Mouse (Mus musculus) spleen, postnatal 14 days (tissue): Measurements from ENCODE around the gene Rad50.

Experiments
- DNase-seq, 2 experiments: peaks; one replicate each; pipeline ENCODE4 v3.0.0; 2021 to 2022; ENCODE audit warnings: low spot score in 2 of 2

Rad50 gene

GRCm38 (mm10) chr11:53698521-53698920 is 8.6 kb downstream of the Rad50 start:
- no peak for DNase-seq

- no peak for DNase-seq
Measured at GRCm38 (mm10) chr11:53691979-53692378, 15.1 kb downstream of the Rad50 start.

- DNase-seq, result no peak
Measured at GRCm38 (mm10) chr11:53682994-53683530, 24.1 kb downstream of the Rad50 start.

DNA sequence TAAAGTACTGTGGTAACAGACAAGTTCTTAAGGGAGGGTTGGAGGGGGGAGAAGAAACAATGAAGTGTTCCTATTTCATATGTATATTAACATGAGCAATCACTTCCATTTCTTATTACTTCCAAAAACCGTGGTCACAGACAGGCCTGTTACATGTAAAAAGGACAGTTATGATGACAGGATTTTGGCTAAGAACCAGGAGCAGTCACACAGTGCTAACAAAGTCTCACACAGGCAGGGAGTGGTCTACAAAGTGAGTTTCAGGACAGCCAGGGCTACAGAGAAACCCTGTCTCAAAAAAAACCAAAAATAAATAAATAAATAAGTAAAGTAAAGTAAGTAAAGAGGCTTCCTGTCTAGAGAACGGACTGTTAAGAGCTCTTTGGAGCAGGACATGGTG is 24.9 kb downstream of the Rad50 start:
- DNase-seq, result no peak

DNA sequence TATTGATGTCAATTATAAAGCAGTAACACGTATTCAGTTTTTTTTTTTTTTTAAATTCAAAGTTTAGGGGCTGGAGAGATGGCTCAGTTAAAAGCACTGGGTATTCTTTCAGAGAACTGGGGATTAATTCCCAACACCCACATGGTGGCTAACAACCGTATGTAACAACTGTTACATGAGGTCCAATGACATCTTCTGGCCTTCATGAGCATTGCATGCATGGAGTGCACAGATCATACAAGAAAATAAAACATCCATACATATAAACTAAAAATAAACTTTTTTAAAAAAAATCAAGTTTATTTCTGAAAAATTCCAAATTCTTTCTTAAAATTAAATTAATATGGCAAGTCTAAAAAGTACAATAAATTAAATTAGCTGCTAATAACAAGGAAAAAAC is 25.4 kb downstream of the Rad50 start:
- DNase-seq, result no peak

DNA sequence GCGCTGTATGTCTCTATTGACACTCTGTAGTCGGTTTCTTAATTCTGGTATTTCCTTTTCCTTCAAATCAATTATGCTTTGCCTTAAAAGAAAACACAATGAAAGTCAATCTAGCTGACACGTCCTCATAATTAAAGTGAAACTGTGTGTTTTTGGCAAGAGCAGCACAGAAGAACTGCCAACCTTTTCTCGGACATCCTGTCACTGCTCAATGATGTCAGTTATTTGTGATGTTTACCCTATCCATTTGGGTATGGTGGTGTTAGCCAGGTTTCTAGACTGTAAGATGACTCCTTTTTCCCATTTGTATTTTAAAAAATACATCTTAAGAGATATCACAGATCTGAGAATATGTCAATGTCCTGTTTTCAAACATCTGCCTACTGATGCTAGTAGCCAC is 27.0 kb downstream of the Rad50 start:
- no peak for DNase-seq

DNA sequence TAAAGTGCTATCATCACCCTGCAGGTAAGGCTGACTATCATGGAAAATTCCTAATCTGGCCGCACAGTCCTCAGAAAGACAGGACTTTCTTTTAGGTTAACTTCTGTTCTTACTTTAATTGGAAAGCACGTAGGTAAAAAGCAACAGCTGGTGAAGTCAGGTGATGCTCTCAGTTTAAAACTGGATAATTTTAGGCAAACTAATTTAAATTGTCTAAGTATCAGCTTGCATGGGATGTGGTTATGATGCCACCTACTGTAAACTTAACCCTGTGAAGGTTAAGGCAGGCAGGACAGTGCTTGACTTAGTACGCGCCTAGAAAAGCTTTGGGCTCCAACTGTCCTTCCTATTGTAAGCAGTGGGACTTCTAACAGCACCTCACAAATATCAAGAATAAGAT is 35.7 kb downstream of the Rad50 start:
- no peak for DNase-seq

- DNase-seq, result no peak
Measured at GRCm38 (mm10) chr11:53664091-53664490, 43.0 kb downstream of the Rad50 start.

GRCm38 (mm10) chr11:53662794-53663674 is 44.1 kb downstream of the Rad50 start:
- DNase-seq, result no peak

- DNase-seq, result no peak
Measured at GRCm38 (mm10) chr11:53657828-53658227, 49.3 kb downstream of the Rad50 start.

DNA sequence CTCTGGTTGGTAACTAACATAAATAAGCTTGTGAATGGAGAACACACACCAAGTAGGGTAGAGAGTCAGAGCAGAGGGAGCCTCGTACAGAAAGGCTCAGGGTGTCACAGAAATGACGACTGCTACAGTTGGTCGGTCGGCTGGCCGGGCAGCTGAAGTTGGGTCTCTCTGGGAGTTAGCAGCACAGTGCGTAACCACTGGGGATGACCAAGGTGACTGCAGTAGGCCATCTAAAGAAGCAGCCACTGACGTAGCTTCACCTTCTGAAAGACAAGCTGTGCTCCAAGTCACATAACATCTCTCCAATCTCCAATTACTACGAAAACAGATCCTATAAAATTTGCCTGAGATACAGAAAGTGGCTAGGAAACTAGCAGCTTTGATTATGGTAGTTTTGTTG is 49.7 kb downstream of the Rad50 start:
- no peak for DNase-seq

- DNase-seq, result no peak
Measured at GRCm38 (mm10) chr11:53656558-53657202, 50.4 kb downstream of the Rad50 start.

GRCm38 (mm10) chr11:53655043-53655442 is 52.1 kb downstream of the Rad50 start:
- no peak for DNase-seq

DNA sequence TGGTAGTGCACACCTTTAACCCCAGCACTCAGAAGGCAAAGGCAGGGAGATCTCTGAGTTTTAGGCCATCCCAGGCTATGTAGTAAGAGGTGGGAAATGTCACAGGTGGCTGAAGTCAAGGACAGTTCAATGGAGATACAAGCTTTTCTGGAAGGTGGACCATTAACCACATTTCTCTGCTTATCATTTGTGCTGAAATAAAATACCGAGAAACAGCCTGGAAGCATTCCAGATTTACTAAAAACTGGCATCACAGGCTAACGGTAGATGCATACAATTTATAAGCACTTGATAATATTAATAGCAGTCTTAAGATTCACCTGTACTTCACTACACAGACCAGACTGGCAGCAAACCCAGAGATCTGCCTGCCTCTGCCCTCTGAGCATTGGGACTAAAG is 54.7 kb downstream of the Rad50 start:
- DNase-seq, result no peak

DNA sequence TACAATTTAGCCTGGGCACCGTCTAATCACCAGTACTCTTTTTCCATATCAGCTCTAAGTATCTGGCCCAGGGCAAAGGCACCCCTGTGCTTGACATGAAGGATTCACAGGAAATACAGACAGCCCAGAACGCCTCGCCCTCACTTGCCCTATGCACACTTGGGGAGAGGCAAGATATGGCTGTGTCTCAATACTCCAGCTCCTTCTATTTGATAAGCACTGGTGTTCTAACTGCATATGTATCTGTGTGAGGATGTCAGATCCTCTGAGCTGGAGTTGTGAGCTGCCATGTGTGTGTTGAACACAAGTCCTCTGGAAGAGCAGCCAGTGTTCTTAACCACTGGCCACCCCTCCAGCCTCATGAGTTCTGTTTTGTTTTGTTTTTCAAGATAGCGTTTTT is 55.7 kb downstream of the Rad50 start:
- no peak for DNase-seq

- DNase-seq, result no peak
Measured at GRCm38 (mm10) chr11:53644017-53644416, 63.1 kb downstream of the Rad50 start.

DNA sequence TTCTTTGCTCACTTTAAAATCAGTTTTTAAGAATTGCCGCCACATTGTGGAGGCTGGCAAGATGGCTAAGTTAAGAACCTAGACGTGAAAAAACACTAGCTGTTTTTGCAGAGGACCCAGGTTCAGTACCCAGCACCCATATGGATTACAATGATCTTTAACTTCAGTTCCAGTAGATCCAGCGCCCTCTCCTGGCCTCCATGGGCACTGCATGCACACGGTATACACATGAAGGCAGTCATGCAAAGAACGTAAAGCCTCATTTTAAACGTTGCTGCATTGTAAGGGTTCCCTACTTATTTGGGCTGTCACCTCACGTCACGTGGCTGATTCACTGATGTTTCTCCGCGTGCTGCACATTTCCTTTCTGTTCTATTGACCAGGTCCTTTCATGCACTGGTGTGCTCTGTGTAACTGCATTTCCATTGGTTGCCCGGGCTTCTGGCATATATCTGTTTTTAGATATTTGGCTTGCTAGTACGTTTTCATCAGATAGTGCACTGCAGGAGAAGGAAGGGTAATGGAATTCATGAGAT is 64.3 kb downstream of the Rad50 start:
- no peak for DNase-seq

DNA sequence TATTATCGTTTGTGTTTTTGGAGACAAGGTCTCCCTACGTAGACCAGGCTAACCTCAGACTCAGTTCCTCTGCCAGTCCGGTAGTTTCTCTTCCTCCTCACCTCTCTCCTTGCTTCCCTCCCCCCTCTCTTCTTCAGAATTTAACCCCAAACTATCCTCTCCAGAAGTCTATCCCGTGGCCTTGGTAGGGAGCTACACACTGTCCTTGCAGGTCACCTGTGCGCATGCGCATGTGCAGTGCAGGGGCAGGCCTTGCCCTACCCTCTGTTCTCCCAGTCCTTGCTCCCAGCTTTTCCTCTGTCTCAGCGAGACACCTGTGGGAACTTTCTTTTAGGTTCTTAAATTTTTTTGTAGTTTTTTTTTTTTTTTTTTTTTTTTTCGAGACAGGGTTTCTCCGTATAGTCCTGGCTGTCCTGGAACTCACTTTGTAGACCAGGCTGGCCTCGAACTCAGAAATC is 69.3 kb downstream of the Rad50 start:
- DNase-seq, result no peak

GRCm38 (mm10) chr11:53637046-53637802 is 69.9 kb downstream of the Rad50 start:
- DNase-seq, result no peak

GRCm38 (mm10) chr11:53636183-53636646 is 70.9 kb downstream of the Rad50 start:
- no peak for DNase-seq

GRCm38 (mm10) chr11:53635590-53636182 is 71.4 kb downstream of the Rad50 start:
- DNase-seq, result no peak
